Mouse (Mus musculus) C2C12 (cell line): ENCODE data around the gene Wdr24.

Source experiments
- CTCF ChIP-seq: IDR thresholded peaks from one replicate; pipeline ENCODE4 v1.5.1; 2011; ENCODE audit not compliant: control insufficient read depth, insufficient read depth, insufficient read length
- MAX ChIP-seq: IDR thresholded peaks from one replicate; pipeline ENCODE4 v1.6.1; 2011; ENCODE audit warnings: mild to moderate bottlenecking, control low read depth
- MYOD1 ChIP-seq: IDR thresholded peaks from one replicate; pipeline ENCODE4 v1.6.1; 2011; ENCODE audit warnings: low read depth; ENCODE audit not compliant: control insufficient read depth, insufficient read length
- MYOG ChIP-seq: IDR thresholded peaks from one replicate; pipeline ENCODE4 v1.6.1; 2011; ENCODE audit not compliant: control insufficient read depth, insufficient read length; ENCODE audit errors: extremely low read depth
- USF1 ChIP-seq: IDR thresholded peaks from one replicate; pipeline ENCODE4 v1.6.1; 2011; ENCODE audit warnings: low read depth, mild to moderate bottlenecking, control low read depth, moderate library complexity

DNA sequence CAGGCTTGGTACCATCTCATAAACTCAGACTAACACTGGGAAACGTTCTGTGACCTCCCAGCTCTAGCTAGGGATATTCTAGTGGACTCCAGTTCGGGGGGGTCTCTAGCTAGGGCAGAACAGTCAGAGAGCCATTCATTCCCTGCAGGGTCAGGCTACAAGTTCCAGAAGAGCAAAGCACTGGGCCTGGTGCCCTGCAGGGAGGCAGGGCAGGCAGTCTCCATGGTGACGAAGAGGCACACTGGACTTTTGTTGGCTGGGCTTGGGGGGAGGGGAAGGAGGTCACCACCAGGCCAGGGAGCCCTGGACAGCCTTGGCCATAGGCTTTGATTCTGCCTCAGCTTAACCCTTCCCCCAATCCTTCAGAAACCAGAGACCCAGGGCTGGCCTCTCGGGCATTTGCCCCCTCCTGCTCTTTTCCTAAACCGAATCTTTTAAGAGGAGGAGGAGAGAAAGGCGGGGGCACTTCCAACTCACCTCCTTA is 27.8 kb upstream of the Wdr24 start, which contains the start of gene AC134908.4:
- no peak for TF ChIP-seq CTCF
- no peak for TF ChIP-seq MAX
- no peak for TF ChIP-seq MYOG
- TF ChIP-seq MYOD1 = no peak
- no peak for TF ChIP-seq USF1
